Mouse (Mus musculus) brain, adult 10 weeks (tissue): ENCODE measurements around the gene Mt2. TPM values are rescaled to one million over a fixed set of nuclear protein-coding genes. Genes with fewer than 3 reads are reported as not detected.

ENCODE experiments used
- polyA plus RNA-seq: library from polyadenylated mRNA; stranded (reverse); fragments of 350-450 nt; fragmentation: Illumina TruSeq; extraction: RNeasy Lipid Tissue Mini Kit (QIAGEN cat#74804); gene quantifications from one replicate; pipeline ENCODE4 v1.2.3, GENCODE M21; 2015; ENCODE audit warnings: low read depth, low replicate concordance

Mt2 gene
- polyA plus RNA-seq, result 400 TPM

DNA sequence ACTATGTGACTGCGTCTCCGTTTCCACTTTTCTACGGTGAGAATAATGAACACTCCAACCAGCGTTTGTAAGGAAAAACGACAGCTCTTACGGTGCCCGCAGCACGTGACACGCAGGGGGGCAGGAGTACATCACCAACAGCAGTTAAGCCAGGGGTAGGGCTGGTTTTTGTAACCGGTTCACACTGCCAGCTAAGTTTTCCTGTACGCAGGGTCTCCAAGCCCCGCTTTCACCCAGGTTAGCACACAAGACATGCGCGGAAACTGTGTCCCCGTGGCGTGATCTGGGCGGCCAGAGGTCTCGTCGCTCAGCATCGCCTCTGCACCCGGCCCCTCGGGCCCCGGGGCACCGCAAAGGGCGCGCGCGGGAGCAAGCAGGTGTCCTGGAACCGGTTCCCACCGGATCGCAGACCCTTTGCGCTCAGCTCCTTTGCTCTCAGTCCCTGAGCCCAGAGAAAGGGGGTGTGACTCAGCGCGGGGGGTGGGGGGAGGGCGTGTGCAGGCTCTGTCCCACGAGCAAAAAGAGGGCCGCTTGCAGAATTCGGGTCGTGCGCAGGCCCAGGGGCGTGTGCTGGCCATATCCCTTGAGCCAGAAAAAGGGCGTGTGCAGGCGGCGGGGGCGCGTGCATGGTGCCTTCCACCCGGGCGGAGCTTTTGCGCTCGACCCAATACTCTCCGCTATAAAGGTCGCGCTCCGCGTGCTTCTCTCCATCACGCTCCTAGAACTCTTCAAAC lies at the start of gene Mt2:
Gene Mt2 (plus strand): TSS at position 590 of the 734 bp plus-strand sequence.

DNA sequence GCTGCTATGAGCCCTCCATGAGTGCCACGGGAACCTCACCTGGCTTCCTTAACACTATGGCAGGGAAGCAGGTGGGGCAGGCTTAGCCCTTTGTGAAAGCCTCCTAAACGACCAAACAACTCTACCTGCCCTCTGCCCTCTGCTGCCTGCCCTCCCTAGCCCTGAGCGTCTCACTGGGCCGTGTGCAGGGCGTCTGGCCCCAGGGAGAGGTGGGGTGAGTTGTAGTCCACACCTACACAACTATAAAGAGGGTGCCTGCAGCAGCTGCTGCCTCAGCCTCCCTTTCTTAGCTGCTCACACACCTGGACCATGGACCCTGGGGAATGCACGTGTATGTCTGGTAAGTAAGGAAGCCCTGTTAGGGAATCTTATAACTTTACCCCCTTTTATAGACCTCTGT lies 35.5 kb upstream of the Mt2 start, which contains the start of gene Mt4:
Gene Mt4 (plus strand): TSS at position 265 of the 400 bp plus-strand sequence.

DNA sequence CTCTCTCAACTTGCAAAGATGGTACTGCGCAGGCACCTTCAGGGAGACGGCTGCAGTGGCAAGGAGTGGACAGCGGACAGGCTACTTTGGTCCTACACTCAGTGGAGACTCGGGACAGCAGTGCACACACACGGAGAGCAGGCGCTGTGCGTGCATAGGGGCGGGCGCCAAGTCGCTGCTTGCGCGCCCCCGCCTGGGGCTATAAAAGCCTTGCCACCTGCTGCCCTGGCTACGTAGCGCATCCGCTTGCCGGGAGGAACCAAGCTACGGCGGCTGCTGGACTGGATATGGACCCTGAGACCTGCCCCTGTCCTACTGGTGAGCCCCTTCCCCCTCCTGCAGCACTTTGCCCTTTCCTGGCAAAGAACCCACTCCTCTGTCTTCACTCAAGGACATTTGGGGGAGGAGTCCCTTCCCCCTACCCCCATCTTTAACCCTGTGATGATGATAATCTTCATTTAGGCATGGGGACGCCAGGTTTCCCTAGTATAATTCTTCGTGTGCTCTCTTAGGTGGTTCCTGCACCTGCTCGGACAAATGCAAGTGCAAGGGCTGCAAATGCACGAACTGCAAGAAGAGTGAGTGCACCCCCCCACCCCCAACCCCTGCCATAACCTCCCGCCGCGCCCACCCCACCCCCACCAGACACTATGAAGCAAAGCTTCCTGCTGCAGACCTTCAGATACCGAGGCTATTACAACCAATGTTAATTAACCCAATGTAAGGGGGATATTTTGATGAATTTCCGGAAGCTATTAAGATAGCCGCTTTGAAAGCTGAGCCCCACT lies 19.8 kb upstream of the Mt2 start, which contains the start of gene Mt3:
Gene Mt3 (plus strand): TSS at position 95 of the 788 bp plus-strand sequence.

GRCm38 (mm10) chr8:94178857-94179712 lies 6.6 kb downstream of the Mt2 start, which contains the start of gene Mt1:
TSS of gene Mt1 (plus strand) at chr8:94179082.

GRCm38 (mm10) chr8:94214252-94215173 lies 42.0 kb downstream of the Mt2 start, which contains the start of gene Nup93:
TSS of gene Nup93 (plus strand) at chr8:94214564.

Other genes starting within 250 kb of the Mt2 start
- 101 TPM for gene Amfr, start 159.8 kb upstream of the Mt2 start, polyA plus RNA-seq
- gene Nudt21, start 135.6 kb upstream of the Mt2 start, polyA plus RNA-seq, result 41.8 TPM
- 66.0 TPM for gene Ogfod1, start 135.5 kb upstream of the Mt2 start, polyA plus RNA-seq
- gene Bbs2, start 73.7 kb upstream of the Mt2 start, polyA plus RNA-seq, result 40.4 TPM
- not detected for gene Mt4, start 35.5 kb upstream of the Mt2 start, polyA plus RNA-seq
- gene Mt3, start 20.1 kb upstream of the Mt2 start, polyA plus RNA-seq, result 1,231 TPM
- 755 TPM for gene Mt1, start 6.4 kb downstream of the Mt2 start, polyA plus RNA-seq
- gene Nup93, start 41.9 kb downstream of the Mt2 start, polyA plus RNA-seq, result 20.7 TPM
- 0.61 TPM for gene Slc12a3, start 156.5 kb downstream of the Mt2 start, polyA plus RNA-seq
- 88.8 TPM for gene Herpud1, start 213.8 kb downstream of the Mt2 start, polyA plus RNA-seq